Comparison of ENCODE assay signal across 26 mouse cellular contexts in genomic region chr17:57278537-57278936, GRCm38 (mm10). TPM values are rescaled to one million over a fixed set of nuclear protein-coding genes. Genes with fewer than 3 reads are reported as not detected.
DNase-seq lines count a peak whose midpoint lies in the region; ATAC-seq and TF ChIP-seq lines count a peak whose summit lies in the region.
"Had no signal": no experiment of that assay in that cellular context is flagged by ENCODE, and none has a peak within 500 bp of the region (broad histone marks: within the 10 kb centered on the region; RNA-seq: fewer than 3 reads in every experiment).

No protein-coding gene starts in this region.

- TF ChIP-seq EP300 in CH12.LX (IDR thresholded peaks at IDR 0.05; ENCODE audit: low read length), result no peak

- in situ Hi-C loops in CH12.LX (cut with MboI; ENCODE audit: low pct_ligation_motif_present, low pct_unique_long_range_greater_than_20kb, low sequenced_read_pairs), result no loop called here

- no peaks in the 10 kb centered on the region for H3K9me3 ChIP-seq in megakaryocyte, embryonic 14.5 days
- H3K9me3 ChIP-seq in CH12.LX (replicated peaks; ENCODE audit: low read length) (no peaks in the 10 kb centered on the region), G1E (replicated peaks) (no peaks in the 10 kb centered on the region)
- no peaks in the 10 kb centered on the region for H3K9me3 ChIP-seq in liver, embryonic 13.5 days (replicated peaks)
- H3K9me3 ChIP-seq in forebrain, embryonic 16.5 days (ENCODE audit: control insufficient read depth, low read length), result no peaks in the 10 kb centered on the region
- H3K9me3 ChIP-seq: embryonic facial prominence, embryonic 15.5 days; heart, embryonic 12.5 days; limb, embryonic 10.5 days; neural tube, embryonic 13.5 days had no signal

- no peak for TF ChIP-seq CTCF in CH12.LX (conservative IDR thresholded peaks at IDR 0.05 in 1 of 2, IDR thresholded peaks at IDR 0.05 in 1 of 2; ENCODE audit: low read depth in 2 of 2, low read length in 2 of 2)
- TF ChIP-seq CTCF in G1E (IDR thresholded peaks at IDR 0.05; ENCODE audit: low read depth, low read length), result no peak
- TF ChIP-seq CTCF in kidney, adult 2 months (conservative IDR thresholded peaks at IDR 0.05; ENCODE audit: insufficient read depth, insufficient read length, low read depth, low read length), result no peak
- TF ChIP-seq CTCF in layer of hippocampus, adult 2 months (conservative IDR thresholded peaks at IDR 0.05), result no peak

- H3K4me1 ChIP-seq in megakaryocyte, embryonic 14.5 days, result peaks cover 85% of the 10 kb centered on the region
- H3K4me1 ChIP-seq in CH12.LX (ENCODE audit: control insufficient read depth in 1 of 2, insufficient read depth in 2 of 2) (peaks cover 33 to 65% of the 10 kb centered on the region in 2 experiments), G1E (ENCODE audit: insufficient read depth, low read depth, low read length) (peaks cover 85% of the 10 kb centered on the region)
- H3K4me1 ChIP-seq in liver, embryonic 13.5 days (replicated peaks), result peaks cover 35% of the 10 kb centered on the region
- no peaks in the 10 kb centered on the region; the same call in 1 of the 2 replicates for H3K4me1 ChIP-seq in kidney, adult 2 months (ENCODE audit: control insufficient read depth, insufficient read depth, low read length)
- H3K4me1 ChIP-seq in forebrain, embryonic 16.5 days (replicated peaks; ENCODE audit: control insufficient read depth, insufficient read depth, low read length), result peaks cover 13% of the 10 kb centered on the region

- no peak for ATAC-seq in megakaryocyte, adult 5-6 weeks (ENCODE audit: poor library complexity, severe bottlenecking)
- ATAC-seq in G1E (ENCODE audit: extremely low read depth, insufficient number of reproducible peaks, low FRiP score, poor library complexity, severe bottlenecking), result no peak
- ATAC-seq in liver, embryonic 13.5 days (ENCODE audit: low read depth), result no peak
- ATAC-seq in forebrain, embryonic 16.5 days, result no peak
- ATAC-seq: forebrain, embryonic 14.5 days; hindbrain, postnatal 0 days; intestine, embryonic 16.5 days; lung, postnatal 0 days; midbrain, embryonic 16.5 days; Patski had no signal

- no peak overlapping the region; the same call in 1 of the 2 replicates for H3K9ac ChIP-seq in CH12.LX (ENCODE audit: insufficient read depth, low read depth)
- H3K9ac ChIP-seq in liver, embryonic 13.5 days, result peak overlapping the region; percentile 66
- no peak overlapping the region for H3K9ac ChIP-seq in forebrain, embryonic 16.5 days (replicated peaks; ENCODE audit: low read depth, low read length)
- H3K9ac ChIP-seq: embryonic facial prominence, embryonic 15.5 days; heart, embryonic 12.5 days; neural tube, embryonic 13.5 days had no signal

- no peak for TF ChIP-seq RAD21 in CH12.LX (IDR thresholded peaks at IDR 0.05; ENCODE audit: low read depth, low read length)

- H3K4me2 ChIP-seq in CH12.LX (ENCODE audit: insufficient read depth, low read depth, poor library complexity, severe bottlenecking), result peak overlapping the region; percentile 32
- peak overlapping the region; percentile 61 for H3K4me2 ChIP-seq in liver, embryonic 13.5 days
- H3K4me2 ChIP-seq in forebrain, embryonic 16.5 days (ENCODE audit: low read length), result no peak overlapping the region
- H3K4me2 ChIP-seq: embryonic facial prominence, embryonic 15.5 days; heart, embryonic 12.5 days; neural tube, embryonic 13.5 days had no signal

- TF ChIP-seq POLR2A in CH12.LX (IDR thresholded peaks at IDR 0.05; ENCODE audit: low read depth, low read length), result no peak
- no peak for TF ChIP-seq POLR2A in kidney, adult 2 months (IDR thresholded peaks at IDR 0.05; ENCODE audit: low read depth, low read length)

- DNase-seq in CH12.LX (ENCODE audit: extremely low read depth) (no peak), G1E (ENCODE audit: low spot score) (no peak)
- DNase-seq in liver, embryonic 13.5 days, result no peak
- DNase-seq in kidney, adult 2 months, result no peak
- no peak for DNase-seq in layer of hippocampus, adult 2 months (ENCODE audit: low spot score in 2 of 2)
- DNase-seq: adrenal gland, adult 8-10 months; cerebellum, adult 9-10 months; gastrocnemius, postnatal 14 days; heart, postnatal 10 days; kidney, postnatal 25 days; retina, postnatal 1 day; right cerebral cortex, postnatal 25 days had no signal

- peaks cover 37% of the 10 kb centered on the region for H3K36me3 ChIP-seq in megakaryocyte, embryonic 14.5 days (replicated peaks; ENCODE audit: low read length)
- H3K36me3 ChIP-seq in CH12.LX (replicated peaks in 1 of 2; ENCODE audit: control insufficient read depth in 1 of 2, insufficient read depth in 1 of 2, low read length in 1 of 2) (peaks cover 4 to 22% of the 10 kb centered on the region in 2 experiments), G1E (replicated peaks) (peaks cover 34% of the 10 kb centered on the region)
- H3K36me3 ChIP-seq in liver, embryonic 13.5 days, result no peaks in the 10 kb centered on the region
- H3K36me3 ChIP-seq in kidney, adult 2 months (ENCODE audit: control insufficient read depth, insufficient read depth, low read length), result no peaks in the 10 kb centered on the region
- H3K36me3 ChIP-seq in forebrain, embryonic 16.5 days (ENCODE audit: control insufficient read depth, insufficient read depth), result no peaks in the 10 kb centered on the region
- H3K36me3 ChIP-seq: embryonic facial prominence, embryonic 15.5 days; heart, embryonic 12.5 days; limb, embryonic 10.5 days; neural tube, embryonic 13.5 days had no signal

- H3K27ac ChIP-seq in CH12.LX (ENCODE audit: insufficient read depth, low read depth), result peak overlapping the region; percentile 99
- no peak overlapping the region for H3K27ac ChIP-seq in liver, embryonic 13.5 days
- no peak overlapping the region for H3K27ac ChIP-seq in kidney, adult 2 months (ENCODE audit: insufficient read depth, low read depth, low read length)
- no peak overlapping the region for H3K27ac ChIP-seq in layer of hippocampus, adult 2 months
- no peak overlapping the region for H3K27ac ChIP-seq in forebrain, embryonic 16.5 days (ENCODE audit: low read length)
- H3K27ac ChIP-seq: embryonic facial prominence, embryonic 15.5 days; hindbrain, postnatal 0 days; limb, embryonic 10.5 days; neural tube, embryonic 13.5 days had no signal

- no peaks in the 10 kb centered on the region for H3K27me3 ChIP-seq in megakaryocyte, embryonic 14.5 days (replicated peaks)
- peaks cover 3% of the 10 kb centered on the region for H3K27me3 ChIP-seq in CH12.LX (replicated peaks)
- peaks cover 17% of the 10 kb centered on the region for H3K27me3 ChIP-seq in G1E (ENCODE audit: insufficient read depth, low read length)
- H3K27me3 ChIP-seq in liver, embryonic 13.5 days, result peaks cover 33% of the 10 kb centered on the region
- H3K27me3 ChIP-seq in kidney, adult 2 months (replicated peaks; ENCODE audit: control insufficient read depth, insufficient read depth, low read length), result no peaks in the 10 kb centered on the region
- peaks cover 8% of the 10 kb centered on the region for H3K27me3 ChIP-seq in forebrain, embryonic 16.5 days (replicated peaks; ENCODE audit: control insufficient read depth, insufficient read depth, low read length)

- dilution Hi-C loops in CH12.LX (cut with MboI; ENCODE audit: extremely low pct_ligation_motif_present, extremely low pct_unique_long_range_greater_than_20kb, low sequenced_read_pairs), result no loop called here

- H3K79me2 ChIP-seq in CH12.LX (replicated peaks; ENCODE audit: control insufficient read depth, extremely low read depth, insufficient read depth, poor library complexity, severe bottlenecking), result peaks cover 36% of the 10 kb centered on the region

- WGBS in liver, embryonic 13.5 days (ENCODE audit: insufficient replicate concordance), result 24% methylated on average over 2 of the region's 2 CpGs
- WGBS in kidney, adult 2 months, result 89% methylated on average over 2 of the region's 2 CpGs
- WGBS in forebrain, embryonic 16.5 days, result 89% methylated on average over 2 of the region's 2 CpGs

- H3K4me3 ChIP-seq in megakaryocyte, embryonic 14.5 days (replicated peaks), result peak overlapping the region; percentile 99
- H3K4me3 ChIP-seq in CH12.LX (replicated peaks in 1 of 3; ENCODE audit: low read depth in 2 of 3, low read length in 2 of 3, poor library complexity in 1 of 3) (peak overlapping the region; percentile 31 to 83 (median 40)), G1E (ENCODE audit: low read depth, low read length) (peak overlapping the region; percentile 93)
- H3K4me3 ChIP-seq in liver, embryonic 13.5 days (replicated peaks), result peak overlapping the region; percentile 51; the same call in 1 of the 2 replicates
- no peak overlapping the region for H3K4me3 ChIP-seq in kidney, adult 2 months (ENCODE audit: insufficient read depth, low read depth, low read length)
- H3K4me3 ChIP-seq in layer of hippocampus, adult 2 months, result no peak overlapping the region
- no peak overlapping the region for H3K4me3 ChIP-seq in forebrain, embryonic 16.5 days (replicated peaks; ENCODE audit: low read length)
- H3K4me3 ChIP-seq: embryonic facial prominence, embryonic 15.5 days; heart, embryonic 12.5 days; limb, embryonic 10.5 days; myocyte; neural tube, embryonic 13.5 days had no signal

RNA-seq across cellular contexts. Expression of gene Vav1, which starts 0.4 kb away (rescaled TPM):
- polyA plus RNA-seq in megakaryocyte, embryonic 14.5 days (2012; ENCODE audit: insufficient read depth, low replicate concordance), result 34.6 and 164 TPM in 2 replicates
- 84.7 and 92.2 TPM in 2 replicates for total RNA-seq in megakaryocyte, adult 5-6 weeks (2015)
- total RNA-seq in megakaryocyte, adult 5-6 weeks (2017), result 307 and 321 TPM in 2 replicates
- 84.3 and 108 TPM in 2 replicates for total RNA-seq in CH12.LX (2012; rRNA removed)
- 60.3 and 66.7 TPM in 2 replicates for total RNA-seq in CH12.LX (2014; rRNA removed)
- polyA plus RNA-seq in CH12.LX (2012; ENCODE audit: insufficient read length, low read depth), result 90.9 and 99.8 TPM in 2 replicates
- 43.6 and 48.1 TPM in 2 replicates for total RNA-seq in G1E (2014; fragmentation: Nextera tagmentation)
- total RNA-seq in G1E (2017), result 175 and 177 TPM in 2 replicates
- 43.4 and 50.0 TPM in 2 replicates for polyA plus RNA-seq in G1E (2012)
- polyA plus RNA-seq in liver, embryonic 13.5 days (2015; fragmentation: Nextera tagmentation; extraction: Ambion mirVana), result 11.6 and 12.5 TPM in 2 replicates
- 1.1 and 3.4 TPM in 2 replicates for polyA plus RNA-seq in kidney, adult 2 months (2012; rRNA removed)
- total RNA-seq in layer of hippocampus, adult 2 months (2021), result 1 to 10 TPM; 2.8 to 3.2 TPM
- 1.1 and 1.3 TPM in 2 replicates for polyA plus RNA-seq in forebrain, embryonic 16.5 days (2015; fragmentation: Nextera tagmentation; extraction: Ambion mirVana)
- polyA plus RNA-seq: myocyte, Patski had no signal

RNA-seq across cellular contexts. Expression of gene Trip10, which starts 29.3 kb away (rescaled TPM):
- 25.4 and 45.7 TPM in 2 replicates for polyA plus RNA-seq in megakaryocyte, embryonic 14.5 days (2012; ENCODE audit: insufficient read depth, low replicate concordance)
- 3.6 and 5.4 TPM in 2 replicates for total RNA-seq in megakaryocyte, adult 5-6 weeks (2015)
- total RNA-seq in megakaryocyte, adult 5-6 weeks (2017), result 9.0 and 9.4 TPM in 2 replicates
- total RNA-seq in CH12.LX (2012; rRNA removed) (22.9 and 25.2 TPM in 2 replicates), CH12.LX (2014; rRNA removed) (21.5 and 22.1 TPM in 2 replicates), G1E (2014; fragmentation: Nextera tagmentation) (12.9 and 16.3 TPM in 2 replicates), G1E (2017) (9.8 and 12.7 TPM in 2 replicates)
- polyA plus RNA-seq in CH12.LX (2012; ENCODE audit: insufficient read length, low read depth) (40.0 and 44.6 TPM in 2 replicates), G1E (2012) (20.1 and 22.0 TPM in 2 replicates)
- 10.4 and 11.9 TPM in 2 replicates for polyA plus RNA-seq in liver, embryonic 13.5 days (2015; fragmentation: Nextera tagmentation; extraction: Ambion mirVana)
- 30.4 and 35.6 TPM in 2 replicates for polyA plus RNA-seq in kidney, adult 2 months (2012; rRNA removed)
- total RNA-seq in layer of hippocampus, adult 2 months (2021), result 1 to 10 TPM; 8.2 to 9.8 TPM
- 12.0 and 14.2 TPM in 2 replicates for polyA plus RNA-seq in forebrain, embryonic 16.5 days (2015; fragmentation: Nextera tagmentation; extraction: Ambion mirVana)

RNA-seq across cellular contexts. Expression of gene Gpr108, which starts 30.3 kb away (rescaled TPM):
- polyA plus RNA-seq in megakaryocyte, embryonic 14.5 days (2012; ENCODE audit: insufficient read depth, low replicate concordance), result 30.6 and 33.1 TPM in 2 replicates
- 36.6 and 39.1 TPM in 2 replicates for total RNA-seq in megakaryocyte, adult 5-6 weeks (2015)
- 36.6 and 37.7 TPM in 2 replicates for total RNA-seq in megakaryocyte, adult 5-6 weeks (2017)
- total RNA-seq in CH12.LX (2012; rRNA removed) (23.6 and 32.0 TPM in 2 replicates), CH12.LX (2014; rRNA removed) (17.4 and 20.2 TPM in 2 replicates), G1E (2014; fragmentation: Nextera tagmentation) (15.2 and 18.4 TPM in 2 replicates), G1E (2017) (16.7 and 22.1 TPM in 2 replicates)
- polyA plus RNA-seq in CH12.LX (2012; ENCODE audit: insufficient read length, low read depth) (25.0 and 26.0 TPM in 2 replicates), G1E (2012) (12.4 and 15.1 TPM in 2 replicates)
- polyA plus RNA-seq in liver, embryonic 13.5 days (2015; fragmentation: Nextera tagmentation; extraction: Ambion mirVana), result 13.7 and 15.2 TPM in 2 replicates
- polyA plus RNA-seq in kidney, adult 2 months (2012; rRNA removed), result 36.7 and 39.6 TPM in 2 replicates
- 10 to 100 TPM; 24.0 to 24.8 TPM for total RNA-seq in layer of hippocampus, adult 2 months (2021)
- polyA plus RNA-seq in forebrain, embryonic 16.5 days (2015; fragmentation: Nextera tagmentation; extraction: Ambion mirVana), result 18.2 and 18.3 TPM in 2 replicates

RNA-seq across cellular contexts. Expression of gene C3, which starts 50.6 kb away (rescaled TPM):
- polyA plus RNA-seq in megakaryocyte, embryonic 14.5 days (2012; ENCODE audit: insufficient read depth, low replicate concordance), result 0.52 and 16.6 TPM in 2 replicates
- 699 and 776 TPM in 2 replicates for total RNA-seq in megakaryocyte, adult 5-6 weeks (2015)
- total RNA-seq in megakaryocyte, adult 5-6 weeks (2017), result 1,145 and 1,156 TPM in 2 replicates
- total RNA-seq in CH12.LX (2012; rRNA removed) (2.5 and 5.4 TPM in 2 replicates), CH12.LX (2014; rRNA removed) (1.4 and 3.9 TPM in 2 replicates), G1E (2014; fragmentation: Nextera tagmentation) (not detected in 2 replicates), G1E (2017) (0.27 and 3.6 TPM in 2 replicates)
- polyA plus RNA-seq in CH12.LX (2012; ENCODE audit: insufficient read length, low read depth) (1.2 and 1.5 TPM in 2 replicates), G1E (2012) (0.04 and 0.10 TPM in 2 replicates)
- 98.2 and 119 TPM in 2 replicates for polyA plus RNA-seq in liver, embryonic 13.5 days (2015; fragmentation: Nextera tagmentation; extraction: Ambion mirVana)
- 51.5 and 69.4 TPM in 2 replicates for polyA plus RNA-seq in kidney, adult 2 months (2012; rRNA removed)
- under 1 TPM; 0.97 to 0.98 TPM for total RNA-seq in layer of hippocampus, adult 2 months (2021)
- 0.65 and 1.2 TPM in 2 replicates for polyA plus RNA-seq in forebrain, embryonic 16.5 days (2015; fragmentation: Nextera tagmentation; extraction: Ambion mirVana)

Comparison
In these comparisons a context has a peak if more than half of its experiments do, and no peak if none do; other contexts are left out.
1. H3K4me3 ChIP-seq: peak in megakaryocyte, embryonic 14.5 days (single experiment), CH12.LX (3 of 3), G1E (single experiment) and liver, embryonic 13.5 days (single experiment); none in kidney, adult 2 months (single experiment), layer of hippocampus, adult 2 months (single experiment) and forebrain, embryonic 16.5 days (single experiment).